Mouse (Mus musculus) heart, postnatal 0 days (tissue): ENCODE measurements at regions not wholly inside any gene's neighbourhood (a gene's known extent, or its start where the extent isn't known, plus 50 kb on each side); places are given as distances from the start of the nearest gene placed in this dataset.

ENCODE experiments used
- CTCF ChIP-seq: IDR thresholded peaks from 2 replicates; pipeline ENCODE4 v1.5.1; 2016; ENCODE audit warnings: antibody characterized with exemption, control low read depth, low read depth
- EP300 ChIP-seq: IDR thresholded peaks from 2 replicates; pipeline ENCODE4 v1.6.1; 2016; ENCODE audit warnings: antibody characterized with exemption, low read depth

GRCm38 (mm10) chr14:61835729-61836128 lies 228.5 kb downstream of the Kcnrg start:
- TF ChIP-seq CTCF: no peak
- TF ChIP-seq EP300: no peak
